Mouse (Mus musculus): Measurements from ENCODE around the gene Rnf169.

The Rnf169 gene

DNA sequence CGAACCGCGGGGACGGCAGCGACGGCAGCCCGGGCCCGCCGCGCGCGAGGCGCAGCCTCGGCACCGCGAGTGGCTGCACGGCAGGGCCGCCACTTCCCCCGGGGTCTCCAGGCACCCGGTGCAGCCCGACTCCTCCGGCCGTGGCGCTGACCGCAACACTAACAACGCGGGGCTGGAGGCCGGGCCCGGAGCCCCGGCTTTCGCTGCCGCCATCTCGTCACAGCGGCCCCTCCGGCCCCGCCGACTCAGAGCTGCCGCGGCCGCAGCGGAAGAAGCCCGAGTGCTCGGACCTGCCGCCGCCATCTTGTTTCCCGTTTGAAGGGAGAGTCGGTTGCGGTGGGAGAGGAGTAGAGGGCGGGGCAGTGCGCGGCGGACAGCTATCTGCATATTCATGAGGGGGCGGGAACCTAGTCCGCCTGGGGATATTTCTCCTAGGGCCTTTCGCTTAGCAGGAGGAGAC is at the start of gene Rnf169:
Gene Rnf169 (minus strand): TSS at position 317 of the 460 bp plus-strand sequence.
- DNase-seq (ENCODE audit: low spot score), result peak; percentile 89

- no peak for DNase-seq (ENCODE audit: low spot score)
These were observed 49.1 kb upstream of the Rnf169 start for GRCm38 (mm10) chr7:100029307-100029706.

- no peak for DNase-seq (ENCODE audit: low spot score)
These were observed 47.1 kb upstream of the Rnf169 start for GRCm38 (mm10) chr7:100027353-100027752.

DNA sequence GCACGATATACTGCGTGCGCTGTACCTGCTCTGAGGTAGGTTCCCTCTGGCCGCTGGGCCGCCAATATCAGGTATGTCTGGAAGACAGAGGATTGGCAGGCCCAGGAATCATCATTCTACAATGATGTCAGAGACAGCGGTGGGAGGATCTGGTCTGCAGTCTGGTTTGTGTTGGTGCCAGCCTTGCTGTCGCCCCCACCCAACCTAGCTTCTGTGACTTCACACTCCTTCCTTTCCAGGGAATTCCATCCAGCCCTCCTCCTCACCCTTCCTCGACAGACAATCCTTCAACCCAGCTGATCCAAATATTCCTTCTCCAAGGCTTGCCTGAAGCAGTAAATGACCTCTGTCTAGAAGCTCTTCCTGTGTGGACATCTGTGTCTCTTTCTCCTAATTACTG is 36.8 kb upstream of the Rnf169 start:
- DNase-seq (ENCODE audit: low spot score), result no peak

GRCm38 (mm10) chr7:100014123-100014600 is 33.9 kb upstream of the Rnf169 start:
- no peak for DNase-seq (ENCODE audit: low spot score)

GRCm38 (mm10) chr7:100012515-100012914 is 32.3 kb upstream of the Rnf169 start:
- DNase-seq (ENCODE audit: low spot score), result no peak

- DNase-seq (ENCODE audit: low spot score), result no peak
These were observed 31.8 kb upstream of the Rnf169 start for GRCm38 (mm10) chr7:100012085-100012484.

DNA sequence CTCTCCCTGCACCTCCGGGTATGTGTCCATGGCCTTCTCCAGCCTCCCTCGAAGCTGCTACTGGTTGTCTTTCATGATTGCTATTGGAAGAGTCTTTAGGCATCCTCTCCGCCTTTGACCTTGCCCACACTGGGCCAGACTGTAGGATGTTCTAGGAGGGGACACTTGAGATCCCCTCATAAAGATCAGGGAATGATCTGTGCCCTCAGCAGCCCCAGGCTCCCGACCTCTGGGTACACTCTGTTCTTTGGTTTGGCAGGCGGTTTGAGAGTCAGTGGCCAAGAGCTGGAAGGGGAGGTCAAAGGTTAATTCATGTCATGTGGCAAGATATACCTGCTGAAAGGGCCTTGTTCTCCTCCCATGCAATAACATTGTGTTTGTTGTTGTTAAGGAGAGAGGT is 30.5 kb upstream of the Rnf169 start:
- DNase-seq (ENCODE audit: low spot score), result no peak

DNA sequence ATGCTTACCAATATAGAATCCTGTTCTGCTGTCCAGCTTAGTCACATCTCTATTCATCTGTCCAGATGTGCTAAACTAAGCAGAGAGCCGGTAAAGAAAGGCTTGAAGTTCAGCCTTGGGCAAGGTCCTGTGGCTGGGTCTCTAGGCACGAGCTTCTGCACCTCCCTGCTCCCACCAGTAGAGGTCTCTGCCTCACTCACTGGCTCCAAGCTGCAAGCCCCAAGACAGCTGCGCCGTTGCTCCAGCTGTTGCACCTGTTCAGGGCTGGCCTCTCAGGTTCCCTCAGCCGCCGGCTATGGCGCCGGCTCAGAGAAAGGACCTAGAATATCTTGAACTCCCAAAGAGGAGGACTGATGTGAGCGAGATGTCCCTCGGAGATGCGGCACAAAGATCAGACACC is 29.4 kb upstream of the Rnf169 start:
- peak; percentile 35 for DNase-seq (ENCODE audit: low spot score)

- DNase-seq (ENCODE audit: low spot score), result no peak
These were observed 28.5 kb upstream of the Rnf169 start for GRCm38 (mm10) chr7:100008765-100009164.

DNA sequence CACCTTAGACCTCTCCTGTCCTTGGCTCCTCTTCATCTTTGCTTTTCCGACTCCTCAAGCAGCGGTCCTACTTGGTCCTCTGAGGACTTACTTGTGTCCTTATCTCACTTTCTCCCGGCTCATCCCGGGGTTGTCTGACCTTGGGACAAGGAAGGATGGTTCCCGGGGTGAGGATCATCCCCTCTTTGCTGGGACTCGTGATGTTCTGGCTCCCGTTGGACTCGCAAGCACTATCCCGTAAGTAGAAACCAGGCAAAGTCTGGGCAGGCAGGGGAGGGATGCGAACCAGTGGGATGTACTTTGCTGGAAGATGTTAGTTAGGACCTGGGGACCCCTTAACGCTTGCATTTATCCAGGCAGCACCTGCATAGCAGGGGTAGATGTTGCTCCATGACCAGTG is 26.2 kb upstream of the Rnf169 start:
- DNase-seq (ENCODE audit: low spot score), result no peak

GRCm38 (mm10) chr7:100005790-100006189 is 25.5 kb upstream of the Rnf169 start, which contains the start of gene Chrdl2:
Gene Chrdl2, plus strand, starts transcription at chr7:100006172.
- no peak for DNase-seq (ENCODE audit: low spot score)

DNA sequence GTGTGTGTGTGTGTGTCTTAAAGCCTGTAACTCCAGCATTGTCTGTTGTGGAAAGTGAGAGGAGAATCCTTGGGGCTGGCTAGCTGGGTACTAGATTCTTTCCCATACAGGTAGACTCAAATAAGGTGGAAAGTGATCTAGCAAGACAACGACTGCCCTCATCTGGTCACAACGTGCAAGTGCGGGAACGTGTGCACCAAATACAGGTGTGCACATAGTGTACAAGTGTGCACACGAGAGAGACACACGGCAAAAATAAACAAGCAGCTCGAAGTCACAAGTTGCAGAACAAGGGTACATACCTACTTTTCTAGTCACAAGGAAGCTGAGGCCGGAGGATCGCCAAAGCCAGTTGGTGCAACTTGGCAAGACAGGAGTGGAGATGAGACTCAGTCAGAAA is 23.5 kb upstream of the Rnf169 start:
- no peak for DNase-seq (ENCODE audit: low spot score)

GRCm38 (mm10) chr7:99998668-99999067 is 18.4 kb upstream of the Rnf169 start:
- no peak for DNase-seq (ENCODE audit: low spot score)

DNA sequence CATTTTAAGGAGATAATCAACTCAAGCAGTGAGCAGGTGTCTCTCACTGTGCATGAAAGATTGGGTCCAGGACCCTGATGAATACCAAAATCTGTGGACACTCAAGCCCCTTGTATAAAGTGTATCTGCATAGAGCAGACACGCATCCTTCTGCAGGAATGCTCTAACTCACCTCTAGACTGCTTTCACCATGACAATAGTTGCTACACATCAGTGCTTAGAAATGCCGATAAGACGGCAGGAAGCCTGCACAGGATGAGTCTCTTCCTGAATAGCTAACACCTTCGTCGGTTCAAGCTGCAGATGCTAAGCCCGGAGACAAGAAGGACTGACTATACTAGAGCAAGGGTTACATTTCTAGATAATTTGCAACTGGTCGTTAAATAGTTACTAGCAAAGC is 14.9 kb upstream of the Rnf169 start:
- DNase-seq (ENCODE audit: low spot score), result no peak

- no peak for DNase-seq (ENCODE audit: low spot score)
These were observed 12.9 kb upstream of the Rnf169 start for GRCm38 (mm10) chr7:99993159-99993558.

DNA sequence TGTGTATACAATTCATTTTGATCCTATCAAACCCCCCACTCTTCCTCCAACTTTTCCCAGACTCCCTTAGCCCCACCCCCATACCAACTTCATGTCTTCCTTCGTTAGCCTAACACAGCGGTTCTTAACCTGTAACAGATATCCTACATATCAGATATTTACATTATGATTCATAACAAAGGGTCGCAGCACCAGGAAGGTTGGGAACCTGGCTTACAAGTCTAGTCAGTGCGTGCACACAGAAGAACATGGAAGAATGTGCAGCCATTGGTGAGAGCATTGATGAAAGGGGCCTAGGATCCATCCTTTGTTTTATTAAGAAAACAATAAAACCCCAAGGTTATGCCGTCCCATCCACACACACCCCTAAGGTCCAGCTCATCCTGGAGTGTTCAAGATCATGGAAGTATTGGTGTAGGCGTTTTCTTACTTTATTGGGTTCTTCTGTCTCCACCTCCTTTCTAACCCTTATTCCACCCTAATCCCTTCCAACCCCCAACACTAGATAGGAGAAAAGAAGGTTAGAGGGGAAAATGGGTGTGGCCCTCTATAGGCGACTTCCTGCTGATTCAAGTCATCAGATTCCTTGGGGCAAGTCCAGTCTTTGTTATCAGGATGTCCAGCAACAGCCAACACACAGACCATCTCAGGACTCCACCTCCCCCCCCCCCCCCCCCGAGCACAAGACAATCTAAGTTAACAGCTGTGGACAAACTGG is 10.9 kb upstream of the Rnf169 start:
- DNase-seq (ENCODE audit: low spot score), result no peak

GRCm38 (mm10) chr7:99989844-99990760 is 9.9 kb upstream of the Rnf169 start:
- DNase-seq (ENCODE audit: low spot score), result no peak

GRCm38 (mm10) chr7:99988725-99989124 is 8.5 kb upstream of the Rnf169 start:
- DNase-seq (ENCODE audit: low spot score), result no peak

GRCm38 (mm10) chr7:99982256-99983242 is 2.3 kb upstream of the Rnf169 start:
- no peak for DNase-seq (ENCODE audit: low spot score)

GRCm38 (mm10) chr7:99981311-99981710 is 1.1 kb upstream of the Rnf169 start:
- no peak for DNase-seq (ENCODE audit: low spot score)

Measured in left cerebral cortex, adult 11 months (tissue).